Mouse (Mus musculus): ENCODE data around the gene Ssx2ip. TPM values are rescaled to one million over a fixed set of nuclear protein-coding genes. Genes with fewer than 3 reads are reported as not detected.

Gene Ssx2ip
- polyA plus RNA-seq (2012; fragmentation: generic; extraction: Trizol), result 1 to 10 TPM in 1 of 2 experiments, under 1 TPM in 1; 0.82 to 4.0 TPM

DNA sequence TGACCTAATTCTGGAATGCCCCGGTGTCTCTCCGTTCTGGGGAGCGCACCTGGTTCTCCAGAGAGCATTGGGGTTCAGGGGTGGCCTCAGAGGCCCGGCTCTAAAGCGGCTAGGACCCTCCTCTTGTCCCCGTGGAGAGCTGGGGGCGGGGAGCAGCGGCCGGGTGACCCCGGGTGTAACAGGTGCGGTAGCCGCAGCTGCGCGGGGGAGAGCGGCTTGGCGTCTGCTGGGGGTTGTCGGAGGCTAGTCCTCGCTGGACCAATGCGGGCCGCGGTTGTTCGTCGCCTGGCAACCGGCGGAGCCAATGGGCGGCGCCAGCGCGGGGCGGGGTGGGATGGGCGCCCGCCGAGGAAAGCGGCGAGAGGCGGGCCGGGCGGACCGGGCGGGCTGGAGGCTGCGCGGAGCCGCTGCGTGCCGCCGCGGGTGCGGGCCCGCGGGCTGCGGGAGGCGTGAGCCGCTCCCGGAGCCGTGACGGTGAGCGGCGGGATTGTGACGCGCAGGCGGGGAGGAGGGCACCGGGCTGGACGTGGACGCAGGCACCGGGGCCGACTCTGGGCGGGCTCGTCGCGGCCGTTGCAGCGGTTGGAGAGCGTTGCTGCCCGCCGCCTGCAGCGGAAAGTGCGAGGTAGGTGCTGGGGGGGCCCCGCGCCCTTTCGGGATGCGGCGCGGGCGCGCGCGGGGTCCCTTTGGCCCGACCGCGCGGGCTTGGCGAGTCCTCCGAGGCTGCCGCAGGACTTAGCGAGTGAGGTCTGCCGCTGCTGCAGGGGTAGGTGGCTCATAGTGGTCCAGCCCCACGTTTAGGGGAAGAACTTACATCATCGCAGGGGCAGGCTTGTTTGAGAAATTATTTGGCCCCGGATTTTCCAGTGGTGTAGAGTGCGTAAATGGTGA, at the start of gene Ssx2ip:
Ssx2ip (plus strand) TSS at position 332 of the 891 bp plus-strand sequence.

DNA sequence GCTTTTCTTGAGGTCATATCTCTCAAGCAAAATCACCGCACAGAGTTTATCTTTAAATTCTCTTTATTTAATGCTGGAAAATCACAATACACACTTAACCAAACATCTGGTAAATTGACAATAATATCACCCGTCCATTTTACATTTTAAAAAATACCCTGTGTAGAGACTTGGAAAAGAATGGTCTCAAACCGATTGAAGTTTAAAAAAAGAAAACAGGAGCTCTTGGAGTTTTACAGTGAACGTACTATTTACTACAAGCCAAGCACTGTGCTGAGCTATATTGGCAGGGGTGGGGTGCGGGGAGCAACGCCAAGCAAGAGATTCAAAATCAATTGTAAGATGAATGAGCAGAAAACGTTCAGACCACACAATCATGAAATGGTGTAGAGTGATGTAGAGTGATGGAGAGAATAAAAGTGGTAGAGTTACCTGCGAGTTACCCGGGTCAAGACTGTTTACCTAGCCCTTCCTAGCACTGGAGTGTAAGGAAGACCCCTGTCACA, 45.4 kb downstream of the Ssx2ip start, which contains the start of gene Ctbs:
Ctbs (plus strand) TSS at position 51 of the 506 bp plus-strand sequence.

Other genes starting within 250 kb of the Ssx2ip start
- not detected for gene Lpar3, start 183.7 kb upstream of the Ssx2ip start, polyA plus RNA-seq (2012; fragmentation: generic; extraction: Trizol)
- 1 to 10 TPM in 1 of 2 experiments, under 1 TPM in 1; 0.21 to 1.7 TPM for gene Ctbs, start 45.2 kb downstream of the Ssx2ip start, polyA plus RNA-seq (2012; fragmentation: generic; extraction: Trizol)
- gene Spata1, start 95.1 kb downstream of the Ssx2ip start, polyA plus RNA-seq (2012; fragmentation: generic; extraction: Trizol), result 1 to 10 TPM in 1 of 2 experiments, under 1 TPM in 1; 0.01 to 1.5 TPM
- 100 to 1,000 TPM; 233 to 267 TPM for gene Gng5, start 95.2 kb downstream of the Ssx2ip start, polyA plus RNA-seq (2012; fragmentation: generic; extraction: Trizol)
- 1 to 10 TPM; 2.3 to 9.8 TPM for gene Rpf1, start 116.8 kb downstream of the Ssx2ip start, polyA plus RNA-seq (2012; fragmentation: generic; extraction: Trizol)
- gene Uox, start 165.8 kb downstream of the Ssx2ip start, polyA plus RNA-seq (2012; fragmentation: generic; extraction: Trizol), result not detected
- not detected for gene Dnase2b, start 211.0 kb downstream of the Ssx2ip start, polyA plus RNA-seq (2012; fragmentation: generic; extraction: Trizol)
- gene 4930503B20Rik, start 246.7 kb downstream of the Ssx2ip start, polyA plus RNA-seq (2012; fragmentation: generic; extraction: Trizol), result not detected